Mouse (Mus musculus) embryonic facial prominence, embryonic 12.5 days (tissue): ENCODE measurements around the gene Anxa6. TPM values are rescaled to one million over a fixed set of nuclear protein-coding genes. Genes with fewer than 3 reads are reported as not detected.
A peak's percentile ranks its signal among the peaks of the same experiment; 100 is the strongest.

Experiments used
- ATAC-seq: fragments of 200-750 bp; cut with Nextera tagmentation; 2 replicates; pipeline ENCODE4 v1.8.0; 2017; ENCODE audit not compliant: insufficient number of reproducible peaks, insufficient read depth, low FRiP score, low TSS enrichment
- H3K27ac ChIP-seq: fragments of 300-500 bp; sonication (generic); 2 replicates; pipeline ENCODE4 v1.5.1; 2016; ENCODE audit warnings: mild to moderate bottlenecking
- H3K27me3 ChIP-seq: fragments of 300-500 bp; sonication (generic); 2 replicates; pipeline ENCODE4 v1.6.1; 2016; ENCODE audit warnings: mild to moderate bottlenecking, moderate library complexity
- H3K36me3 ChIP-seq: fragments of 300-500 bp; sonication (generic); 2 replicates; pipeline ENCODE4 v1.6.1; 2016; ENCODE audit warnings: mild to moderate bottlenecking
- H3K4me1 ChIP-seq: fragments of 300-500 bp; sonication (generic); 2 replicates; pipeline ENCODE4 v1.6.1; 2016
- H3K4me2 ChIP-seq: fragments of 300-500 bp; sonication (generic); replicated peaks from 2 replicates; pipeline ENCODE4 v1.6.1; 2016; ENCODE audit warnings: mild to moderate bottlenecking, moderate library complexity
- H3K4me3 ChIP-seq: fragments of 300-500 bp; sonication (generic); 2 replicates; pipeline ENCODE4 v1.5.1; 2016; ENCODE audit warnings: mild to moderate bottlenecking
- H3K9ac ChIP-seq: fragments of 300-500 bp; sonication (generic); 2 replicates; pipeline ENCODE4 v1.6.1; 2016; ENCODE audit warnings: mild to moderate bottlenecking, moderate library complexity
- H3K9me3 ChIP-seq: fragments of 300-500 bp; sonication (generic); 2 replicates; pipeline ENCODE4 v1.6.1; 2016; ENCODE audit warnings: mild to moderate bottlenecking, moderate library complexity
- WGBS: fragments of 180-500 bp; shearing (Covaris S2); methylation state at CpG from one replicate; pipeline ENCODE4 v1.1.7; 2016; 5-methylcytosine and 5-hydroxymethylcytosine counted together
- polyA plus RNA-seq: library from polyadenylated mRNA; unstranded; fragments of >200 nt; fragmentation: Nextera tagmentation; extraction: Ambion mirVana; gene quantifications from 2 replicates; pipeline ENCODE4 v1.2.1, GENCODE M21; 2016

Gene Anxa6
- polyA plus RNA-seq, 1 experiment from 2014 or later = 212 TPM

DNA sequence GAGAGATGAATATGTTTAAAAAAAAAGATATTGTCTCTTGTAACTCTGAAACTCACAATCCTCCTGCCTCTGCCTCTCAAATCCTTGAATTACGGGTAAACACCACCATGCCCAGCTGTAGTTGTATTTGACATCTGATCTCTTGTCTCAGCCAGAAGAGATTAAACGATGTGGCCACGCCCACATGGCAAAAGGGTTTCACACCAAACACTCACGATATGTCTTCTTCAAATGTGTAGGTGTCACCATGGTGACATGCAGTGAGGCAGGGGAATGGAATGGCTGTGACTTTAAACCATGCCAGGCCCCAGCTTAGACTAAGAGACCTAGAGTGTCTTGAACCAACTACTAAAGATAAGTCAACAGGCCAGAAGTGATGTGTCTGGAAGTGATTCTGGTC lies 33.7 kb upstream of the Anxa6 start:
- Histone ChIP-seq H3K9ac (no peak overlapping the region), H3K36me3 (no peaks in the 10 kb centered on the region), H3K27me3 (no peaks in the 10 kb centered on the region), H3K4me3 (no peak overlapping the region), H3K9me3 (no peaks in the 10 kb centered on the region), H3K4me1 (no peaks in the 10 kb centered on the region), H3K27ac (no peak overlapping the region), H3K4me2 (no peak overlapping the region)
- no peak for ATAC-seq
- WGBS = 61% methylated on average over 4 of the region's 4 CpGs

DNA sequence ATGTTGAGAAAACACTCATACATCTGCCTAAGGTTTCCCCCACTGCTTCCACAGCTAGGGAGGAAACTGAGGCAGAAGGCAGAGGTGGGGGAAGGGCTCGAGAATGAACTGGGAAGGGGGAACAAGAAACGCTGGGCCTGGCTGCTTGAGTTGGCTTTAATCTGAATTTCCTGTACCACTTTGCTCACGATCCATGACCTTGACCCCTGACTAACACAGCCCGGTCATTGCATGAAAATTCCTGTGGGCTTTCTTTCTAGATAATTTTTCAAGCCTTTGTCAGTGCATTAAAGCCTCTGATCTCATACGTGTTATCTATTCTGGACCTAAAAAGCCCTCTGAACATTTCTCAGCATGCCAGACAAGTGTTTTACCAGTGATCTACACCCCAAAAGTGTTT lies 29.6 kb upstream of the Anxa6 start:
- ATAC-seq = no peak
- H3K27ac ChIP-seq = no peak overlapping the region

DNA sequence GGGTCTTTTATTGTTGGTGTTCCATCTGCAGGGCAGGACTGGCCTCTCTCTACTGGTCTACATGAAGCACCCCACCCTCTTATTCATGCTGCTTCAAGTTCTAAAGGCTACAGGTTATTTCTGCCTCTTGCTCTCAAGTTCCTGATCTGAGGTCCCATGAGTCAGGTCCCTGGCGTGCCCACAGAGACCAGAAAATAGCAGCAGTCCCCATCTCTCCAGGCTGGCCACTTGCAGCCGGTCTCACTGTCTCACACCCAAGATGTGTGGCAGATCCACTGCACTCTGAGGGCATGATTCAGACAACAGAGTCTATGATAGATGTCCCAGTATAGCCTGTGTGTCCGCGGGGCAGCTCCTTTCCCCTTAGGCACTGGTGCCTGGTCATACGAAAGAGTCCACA lies 27.6 kb upstream of the Anxa6 start:
- Histone ChIP-seq H3K9me3 (no peaks in the 10 kb centered on the region), H3K4me3 (no peak overlapping the region), H3K36me3 (no peaks in the 10 kb centered on the region), H3K27ac (no peak overlapping the region), H3K9ac (no peak overlapping the region), H3K27me3 (no peaks in the 10 kb centered on the region), H3K4me1 (no peaks in the 10 kb centered on the region), H3K4me2 (no peak overlapping the region)
- WGBS = 83% methylated on average over 5 of the region's 5 CpGs
- no peak for ATAC-seq

More for the DNA sequence above, 29.6 kb upstream of the Anxa6 start:
- H3K4me1 ChIP-seq = no peaks in the 10 kb centered on the region
- no peak overlapping the region for H3K4me3 ChIP-seq
- no peaks in the 10 kb centered on the region for H3K9me3 ChIP-seq
- no peak overlapping the region for H3K4me2 ChIP-seq
- H3K9ac ChIP-seq = no peak overlapping the region
- WGBS = 29% methylated on average over 5 of the region's 5 CpGs
- no peaks in the 10 kb centered on the region for H3K27me3 ChIP-seq
- no peaks in the 10 kb centered on the region for H3K36me3 ChIP-seq

DNA sequence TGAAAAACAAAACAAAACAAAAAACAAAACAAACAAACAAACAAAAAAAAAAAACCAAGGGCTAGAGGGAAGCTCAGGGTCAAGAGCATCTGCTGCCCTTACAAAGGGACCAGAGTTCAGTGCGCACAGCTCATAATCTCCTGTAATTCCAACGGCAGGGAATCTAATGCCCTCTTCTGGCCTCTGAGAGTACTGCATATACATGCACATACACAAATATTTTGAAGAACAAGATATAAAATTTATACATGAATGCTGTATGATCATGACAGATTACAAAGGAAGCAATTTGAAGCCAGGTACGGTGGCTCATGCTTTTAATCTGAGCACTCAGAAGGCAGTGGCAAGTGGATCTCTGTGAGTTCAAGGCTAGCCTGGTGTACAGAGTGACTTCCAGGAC lies 24.3 kb upstream of the Anxa6 start:
- Histone ChIP-seq H3K9ac (no peak overlapping the region), H3K4me3 (no peak overlapping the region), H3K27ac (no peak overlapping the region), H3K36me3 (no peaks in the 10 kb centered on the region), H3K4me2 (no peak overlapping the region), H3K27me3 (no peaks in the 10 kb centered on the region), H3K4me1 (no peaks in the 10 kb centered on the region), H3K9me3 (no peaks in the 10 kb centered on the region)
- 79% methylated on average over 3 of the region's 3 CpGs for WGBS
- ATAC-seq = no peak

DNA sequence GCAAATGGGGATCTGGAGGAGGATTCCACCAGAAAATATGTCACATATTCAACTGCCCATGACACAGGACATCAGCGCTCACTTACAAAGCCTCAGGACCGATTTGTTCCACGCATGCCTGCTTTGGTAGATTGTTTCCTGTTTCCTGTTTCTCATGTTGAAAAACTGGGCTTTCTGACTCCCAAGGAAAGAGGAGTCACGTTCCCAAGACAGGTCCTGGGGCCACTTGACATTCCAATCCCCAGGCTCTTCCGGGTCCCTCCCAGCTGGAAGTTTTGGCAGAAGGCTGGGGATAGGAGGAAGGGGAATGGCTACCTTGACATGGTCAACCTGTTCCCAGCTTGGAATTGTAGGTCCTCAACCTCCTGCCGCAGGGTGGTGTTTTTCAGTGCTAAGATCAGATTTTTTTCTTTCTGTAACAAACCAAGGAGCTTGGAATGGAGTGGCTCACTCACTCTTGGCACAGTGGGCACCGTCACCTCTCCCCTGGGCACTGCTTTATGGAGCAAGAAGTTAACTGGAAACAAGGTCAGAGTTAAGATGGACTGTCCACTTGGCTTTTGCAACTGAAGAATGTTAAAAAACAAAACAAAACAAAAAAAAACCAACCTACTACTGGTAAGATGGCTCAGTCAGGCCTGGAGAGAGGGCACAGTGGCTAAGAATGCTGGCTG lies 17.7 kb upstream of the Anxa6 start:
- no peak overlapping the region for H3K27ac ChIP-seq
- H3K9ac ChIP-seq = no peak overlapping the region
- H3K27me3 ChIP-seq = no peaks in the 10 kb centered on the region
- WGBS = 62% methylated on average over 7 of the region's 7 CpGs
- H3K4me1 ChIP-seq = no peaks in the 10 kb centered on the region
- ATAC-seq = no peak
- H3K4me3 ChIP-seq = no peak overlapping the region
- H3K9me3 ChIP-seq = no peaks in the 10 kb centered on the region
- no peaks in the 10 kb centered on the region for H3K36me3 ChIP-seq
- no peak overlapping the region for H3K4me2 ChIP-seq

DNA sequence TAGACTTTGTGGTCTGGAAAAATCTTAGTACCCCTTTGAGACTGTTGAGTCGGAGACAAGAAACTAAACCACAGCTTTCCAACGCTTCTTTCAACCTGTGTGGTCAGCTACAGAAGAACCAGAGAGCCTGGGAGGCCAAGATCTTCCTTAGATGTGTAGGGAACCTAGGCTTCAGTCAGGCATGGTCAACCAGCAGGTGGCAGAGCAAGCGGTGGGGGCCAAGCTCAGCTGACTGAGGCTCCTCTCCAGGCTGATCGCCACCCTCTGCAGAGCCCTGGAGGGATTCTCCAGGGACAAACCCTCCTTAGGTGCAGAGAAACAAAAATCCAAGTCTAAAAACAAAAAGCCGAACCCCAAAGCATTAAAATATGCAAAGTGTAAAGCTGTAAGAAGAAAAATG lies 13.4 kb upstream of the Anxa6 start:
- 56% methylated on average over 5 of the region's 5 CpGs for whole genome bisulfite sequencing
- H3K27ac ChIP-seq = no peak overlapping the region
- no peak for ATAC-seq

DNA sequence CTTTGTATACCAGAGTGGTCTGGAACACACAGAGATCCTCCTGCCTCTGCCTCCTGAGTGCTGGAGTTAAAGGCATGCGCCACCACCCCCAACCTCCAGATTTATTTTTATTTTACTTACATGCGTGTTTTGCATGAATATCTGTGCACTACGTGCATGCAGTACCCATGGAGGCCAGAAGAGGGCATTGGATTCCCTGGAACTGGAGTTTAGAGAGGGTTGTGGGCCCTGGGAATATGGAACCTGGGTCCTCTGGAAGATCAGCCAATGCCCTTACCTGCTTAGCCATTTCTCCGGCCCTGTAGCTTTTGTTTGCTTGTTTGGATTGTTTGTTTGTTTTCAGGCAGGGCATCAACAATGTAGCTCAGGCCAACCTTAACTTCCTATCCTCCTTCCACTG lies 8.1 kb upstream of the Anxa6 start:
- no peaks in the 10 kb centered on the region for H3K36me3 ChIP-seq
- H3K4me2 ChIP-seq = no peak overlapping the region
- H3K9me3 ChIP-seq = no peaks in the 10 kb centered on the region
- no peak overlapping the region for H3K27ac ChIP-seq
- H3K9ac ChIP-seq = no peak overlapping the region
- no peak overlapping the region for H3K4me3 ChIP-seq
- no peaks in the 10 kb centered on the region for H3K27me3 ChIP-seq
- H3K4me1 ChIP-seq = no peaks in the 10 kb centered on the region
- ATAC-seq = no peak
- 81% methylated on average over 4 of the region's 4 CpGs for WGBS

More for the DNA sequence above, 13.4 kb upstream of the Anxa6 start:
- H3K4me1 ChIP-seq = no peaks in the 10 kb centered on the region
- H3K4me2 ChIP-seq = no peak overlapping the region
- no peaks in the 10 kb centered on the region for H3K27me3 ChIP-seq
- H3K9me3 ChIP-seq = no peaks in the 10 kb centered on the region
- no peaks in the 10 kb centered on the region for H3K36me3 ChIP-seq
- no peak overlapping the region for H3K9ac ChIP-seq
- H3K4me3 ChIP-seq = no peak overlapping the region

DNA sequence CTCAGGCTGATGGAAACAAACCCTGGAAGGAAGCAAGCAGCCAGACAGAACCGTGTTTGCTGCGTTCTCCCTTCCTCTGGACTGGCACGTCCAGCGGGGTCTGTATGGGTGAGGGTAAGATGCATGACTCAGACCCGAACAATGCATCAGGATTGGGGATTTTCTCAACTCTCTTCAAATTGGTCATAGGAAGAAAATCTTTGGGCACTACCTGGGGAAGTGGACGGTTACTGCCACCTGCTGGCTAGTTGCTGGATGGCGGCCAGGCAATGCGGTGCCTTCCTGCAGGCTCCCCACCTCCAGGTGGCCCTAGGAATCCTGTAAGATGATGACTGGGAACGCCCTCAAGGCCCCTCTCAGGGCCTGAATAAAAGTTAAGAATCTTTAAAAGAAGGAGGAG lies 6.3 kb upstream of the Anxa6 start:
- no peaks in the 10 kb centered on the region for H3K9me3 ChIP-seq
- H3K4me3 ChIP-seq = no peak overlapping the region
- 5% methylated on average over 9 of the region's 9 CpGs for WGBS
- no peaks in the 10 kb centered on the region for H3K27me3 ChIP-seq
- 0 out of 2 replicates have a peak, but pooled peaks have one; percentile 70 for ATAC-seq
- no peaks in the 10 kb centered on the region for H3K4me1 ChIP-seq
- H3K36me3 ChIP-seq = no peaks in the 10 kb centered on the region
- no peak overlapping the region for H3K4me2 ChIP-seq
- H3K27ac ChIP-seq = no peak overlapping the region
- no peak overlapping the region for H3K9ac ChIP-seq

DNA sequence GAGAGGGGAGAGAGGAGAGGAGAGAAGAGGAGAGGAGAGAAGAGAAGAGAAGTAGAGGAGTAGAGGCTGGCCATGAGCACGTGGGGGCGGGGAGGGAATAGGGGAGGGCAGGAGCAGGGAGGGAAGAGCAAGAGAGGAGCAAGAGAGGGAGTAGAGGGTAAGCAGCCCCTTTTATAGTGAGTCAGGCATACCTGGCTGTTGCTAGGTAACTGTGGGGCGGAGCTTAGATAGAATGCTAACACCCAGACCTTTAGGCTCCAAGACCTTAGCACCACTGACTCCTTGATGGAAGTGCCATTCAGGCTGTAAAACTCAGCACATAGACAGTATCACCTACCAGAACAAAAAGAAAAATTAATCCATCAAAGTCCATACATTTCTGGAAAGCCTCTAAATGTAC lies 3.4 kb upstream of the Anxa6 start:
- 39% methylated on average over 3 of the region's 3 CpGs for WGBS
- peaks cover 10% of the 10 kb centered on the region for H3K4me1 ChIP-seq
- no peaks in the 10 kb centered on the region for H3K27me3 ChIP-seq
- no peaks in the 10 kb centered on the region for H3K9me3 ChIP-seq
- H3K4me2 ChIP-seq = no peak overlapping the region
- no peak overlapping the region for H3K9ac ChIP-seq
- no peak overlapping the region for H3K27ac ChIP-seq
- H3K4me3 ChIP-seq = no peak overlapping the region
- ATAC-seq = no peak
- H3K36me3 ChIP-seq = no peaks in the 10 kb centered on the region

DNA sequence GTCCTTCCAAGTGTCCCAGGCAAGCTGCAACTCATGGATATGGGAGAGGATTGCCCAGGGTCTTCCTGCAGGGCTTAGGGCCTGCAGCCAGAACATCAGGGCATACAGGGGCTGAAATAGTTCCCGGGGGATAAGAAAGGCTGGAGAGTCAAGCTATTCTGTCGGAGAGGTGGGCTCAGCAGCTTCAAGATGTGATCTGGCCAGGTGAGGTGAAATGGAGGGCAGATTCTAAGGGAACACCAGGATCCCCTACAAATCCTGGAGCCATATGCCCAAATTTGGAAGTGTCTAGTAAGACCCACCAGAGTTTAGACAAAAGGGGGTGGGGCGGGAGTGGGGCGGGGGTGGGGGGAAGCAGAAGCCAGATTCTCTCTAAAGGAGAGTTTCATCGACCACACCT lies 959 bp downstream of the Anxa6 start:
- Histone ChIP-seq H3K36me3 (no peaks in the 10 kb centered on the region), H3K4me3 (peak overlapping the region; percentile 69), H3K9me3 (no peaks in the 10 kb centered on the region), H3K27me3 (no peaks in the 10 kb centered on the region), H3K27ac (peak overlapping the region; percentile 76; the same call in 1 of the 2 replicates), H3K9ac (peak overlapping the region; percentile 67), H3K4me2 (peak overlapping the region; percentile 89), H3K4me1 (peaks cover 31% of the 10 kb centered on the region)
- no peak for ATAC-seq
- 17% methylated on average over 5 of the region's 5 CpGs for WGBS

DNA sequence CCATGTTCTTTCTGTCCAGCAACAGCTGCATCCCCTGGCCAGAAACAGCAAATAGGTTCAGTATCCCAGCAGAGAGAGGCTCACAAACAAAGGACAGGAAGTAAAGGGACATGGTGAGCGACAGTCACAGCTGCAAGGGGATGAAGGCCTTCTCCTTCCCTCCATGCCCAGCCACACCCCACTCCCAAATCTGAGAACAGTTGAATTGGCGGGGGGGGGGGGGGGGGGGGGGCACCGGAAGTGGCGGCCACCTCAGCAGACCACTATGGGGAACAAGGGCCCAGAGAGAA lies 1.3 kb downstream of the Anxa6 start:
- H3K27me3 ChIP-seq = no peaks in the 10 kb centered on the region
- H3K27ac ChIP-seq = peak overlapping the region; percentile 76
- H3K9ac ChIP-seq = peak overlapping the region; percentile 67
- H3K9me3 ChIP-seq = no peaks in the 10 kb centered on the region
- WGBS = 8% methylated on average over 1 of the region's 4 CpGs
- H3K4me1 ChIP-seq = peaks cover 33% of the 10 kb centered on the region
- peak overlapping the region; percentile 69 for H3K4me3 ChIP-seq
- peak overlapping the region; percentile 89 for H3K4me2 ChIP-seq
- ATAC-seq = no peak; the same call in 1 of the 2 replicates
- H3K36me3 ChIP-seq = no peaks in the 10 kb centered on the region

DNA sequence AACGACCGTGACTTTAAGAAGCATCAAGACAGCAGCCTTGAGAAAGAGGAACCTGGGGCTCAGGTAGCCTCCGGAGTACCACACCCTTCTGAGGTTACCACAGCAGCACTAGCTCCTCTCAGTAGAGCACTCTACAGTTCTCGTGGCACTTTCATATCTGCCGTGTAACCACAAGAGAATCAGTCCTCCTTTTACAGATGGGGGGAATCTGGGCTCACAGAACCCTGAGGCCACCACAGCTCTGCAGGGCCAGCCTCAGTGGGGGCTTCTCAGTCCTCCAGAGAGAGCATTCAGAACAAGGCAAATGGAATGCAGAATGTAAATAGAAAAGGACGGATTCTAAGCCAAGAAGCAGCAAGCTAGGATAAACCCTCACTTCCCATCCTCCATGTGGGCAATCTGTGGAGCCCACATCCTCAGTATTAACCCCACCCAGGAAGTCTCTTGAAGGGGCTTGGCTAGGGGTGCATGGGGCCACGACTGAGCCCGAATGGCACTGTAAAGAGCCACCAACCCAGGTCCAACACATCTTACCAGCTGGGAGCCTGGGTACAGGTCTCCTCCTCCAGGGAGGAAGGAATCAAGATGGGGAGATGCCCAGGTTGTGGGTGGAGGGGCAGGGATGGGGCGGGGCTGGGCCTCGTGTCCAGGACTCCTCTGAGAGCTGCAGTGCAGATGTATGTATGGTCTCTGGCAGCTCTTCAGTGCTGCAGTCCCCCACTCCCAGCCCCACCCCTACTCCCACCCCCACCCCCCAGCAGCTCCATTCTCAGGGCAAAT lies 1.8 kb downstream of the Anxa6 start:
- peak overlapping the region; percentile 67 for H3K9ac ChIP-seq
- peak overlapping the region; percentile 76 for H3K27ac ChIP-seq
- WGBS = 47% methylated on average over 10 of the region's 10 CpGs
- peaks cover 36% of the 10 kb centered on the region for H3K4me1 ChIP-seq
- H3K9me3 ChIP-seq = no peaks in the 10 kb centered on the region
- H3K4me2 ChIP-seq = peak overlapping the region; percentile 89
- H3K4me3 ChIP-seq = peak overlapping the region; percentile 69
- no peaks in the 10 kb centered on the region for H3K27me3 ChIP-seq
- H3K36me3 ChIP-seq = peaks cover 4% of the 10 kb centered on the region; the same call in 1 of the 2 replicates
- peak; percentile 38; the same call in 1 of the 2 replicates for ATAC-seq
